Mouse (Mus musculus) colon, adult 2 months (tissue): ENCODE measurements around the gene Srrd. TPM values are rescaled to one million over a fixed set of nuclear protein-coding genes. Genes with fewer than 3 reads are reported as not detected.

ENCODE experiments used
- polyA plus RNA-seq: library from polyadenylated mRNA; depleted of rRNA; stranded (reverse); fragments of >200 nt; gene quantifications from 2 replicates; pipeline ENCODE4 v1.2.3, GENCODE M21; 2012; rRNA removed

Gene Srrd
- 34.6 and 39.1 TPM in 2 replicates for polyA plus RNA-seq

GRCm38 (mm10) chr5:112342463-112343204 lies at the start of gene Srrd, which contains the start of gene Hps4:
Srrd (minus strand) TSS chr5:112343040.
Hps4 (plus strand) TSS chr5:112343083.

GRCm38 (mm10) chr5:112355910-112356309 lies 13.1 kb upstream of the Srrd start, which contains the start of gene Gm6583:
Gm6583 (minus strand) TSS chr5:112356033.

GRCm38 (mm10) chr5:112325546-112326445 lies 17.0 kb downstream of the Srrd start, which contains the start of gene Tfip11:
Tfip11 (plus strand) TSS chr5:112326358.

Other genes with a start within 250 kb of the Srrd start
- 0.88 and 1.3 TPM in 2 replicates for gene Cryba4, start 90.5 kb downstream of the Srrd start, polyA plus RNA-seq
- gene Crybb1, start 87.2 kb downstream of the Srrd start, polyA plus RNA-seq: 0.81 TPM in 1 of 2 replicates, not detected in the other
- 49.0 and 50.6 TPM in 2 replicates for gene Tpst2, start 66.3 kb downstream of the Srrd start, polyA plus RNA-seq
- gene Tfip11, start 16.7 kb downstream of the Srrd start, polyA plus RNA-seq: 41.7 and 44.2 TPM in 2 replicates
- 65.7 and 69.9 TPM in 2 replicates for gene Hps4, start within 50 bp of the Srrd start, polyA plus RNA-seq
- not detected in 2 replicates for gene Gm6583, start 13.0 kb upstream of the Srrd start, polyA plus RNA-seq
- 3.5 and 5.5 TPM in 2 replicates for gene Asphd2, start 51.8 kb upstream of the Srrd start, polyA plus RNA-seq
- gene Gm6588, start 106.4 kb upstream of the Srrd start, polyA plus RNA-seq: not detected in 2 replicates
- 1.1 TPM in 2 replicates for gene Sez6l, start 234.1 kb upstream of the Srrd start, polyA plus RNA-seq